Mouse (Mus musculus) hindlimb bud, embryonic 11.5 days (tissue): ENCODE measurements at regions not wholly inside any gene's neighbourhood (a gene's known extent, or its start where the extent isn't known, plus 50 kb on each side); places are given as distances from the start of the nearest gene placed in this dataset.

Experiments used
- DNase-seq: peaks from one replicate; pipeline ENCODE4 v3.0.0-alpha.2; 2012; ENCODE audit warnings: low read depth, low spot score; ENCODE audit errors: extremely low spot score

GRCm38 (mm10) chr11:42067788-42068187 is 67.1 kb upstream of the Gabrg2 start:
- peak; percentile 30 for DNase-seq

DNA sequence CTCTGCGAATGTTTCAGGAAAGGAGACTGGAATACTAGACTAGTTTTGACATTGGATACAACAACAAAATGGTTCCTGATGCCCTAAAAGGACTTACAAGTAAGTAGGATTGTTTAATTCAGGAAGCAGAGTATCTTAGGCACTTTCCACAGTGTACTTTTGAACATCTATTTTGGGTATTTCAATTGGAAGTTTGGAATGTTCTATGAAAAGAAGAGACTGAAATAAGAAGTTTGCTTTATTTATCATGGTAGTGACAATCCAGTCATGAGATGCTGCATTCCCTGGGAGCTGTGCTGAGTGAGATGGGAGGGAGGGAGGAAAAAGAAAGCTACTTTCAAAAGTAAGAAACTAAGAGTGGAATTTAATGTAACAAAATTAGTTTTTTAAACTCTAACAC is 50.9 kb upstream of the Gabrg2 start:
- no peak for DNase-seq
